Mouse (Mus musculus): ENCODE results near the gene Zscan21. TPM values are rescaled to one million over a fixed set of nuclear protein-coding genes. Genes with fewer than 3 reads are reported as not detected.
"Not testable (repeated sequence)": the region's sequence is repeated elsewhere in the genome, so short reads cannot be mapped to it uniquely, and the experiment has no call there.

The Zscan21 gene
- polyA plus RNA-seq, 1 experiment from 2014 or later = 80.5 TPM

DNA sequence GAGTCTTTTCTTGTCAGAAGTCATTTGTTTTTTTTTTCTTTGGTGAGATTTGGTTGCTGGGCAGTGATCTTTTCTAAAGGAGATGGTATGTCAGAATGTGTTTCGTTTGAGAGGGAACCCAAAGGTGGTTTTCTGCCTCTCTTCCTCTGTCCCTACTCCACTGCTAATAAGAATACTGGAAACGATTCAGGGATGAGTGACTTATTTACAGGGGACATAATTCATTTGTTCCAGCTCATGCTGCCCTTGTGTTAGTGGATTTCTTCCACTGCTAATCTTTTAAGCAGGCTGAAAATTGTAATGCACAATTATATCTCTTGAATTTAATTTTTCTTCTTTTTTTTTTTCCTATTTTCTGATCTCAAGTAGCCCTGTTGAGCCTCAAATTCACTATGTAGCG lies 29.9 kb upstream of the Zscan21 start:
- Histone ChIP-seq H3K4me1 (peaks cover 36% of the 10 kb centered on the region), H3K4me2 (peak overlapping the region; percentile 69), H3K9ac (replicated peaks) (0 out of 2 replicates have a peak overlapping the region, but pooled peaks have one; percentile 100), H3K4me3 (replicated peaks) (peak overlapping the region; percentile 100), H3K27me3 (replicated peaks) (no peaks in the 10 kb centered on the region), H3K27ac (replicated peaks) (no peak overlapping the region), H3K36me3 (0 out of 2 replicates have a peak, but pooled peaks cover 11% of the 10 kb centered on the region), H3K9me3 (replicated peaks) (no peaks in the 10 kb centered on the region)
- ATAC-seq (ENCODE audit: low FRiP score) = no peak
- WGBS = 62% methylated on average over 3 of the region's 3 CpGs

DNA sequence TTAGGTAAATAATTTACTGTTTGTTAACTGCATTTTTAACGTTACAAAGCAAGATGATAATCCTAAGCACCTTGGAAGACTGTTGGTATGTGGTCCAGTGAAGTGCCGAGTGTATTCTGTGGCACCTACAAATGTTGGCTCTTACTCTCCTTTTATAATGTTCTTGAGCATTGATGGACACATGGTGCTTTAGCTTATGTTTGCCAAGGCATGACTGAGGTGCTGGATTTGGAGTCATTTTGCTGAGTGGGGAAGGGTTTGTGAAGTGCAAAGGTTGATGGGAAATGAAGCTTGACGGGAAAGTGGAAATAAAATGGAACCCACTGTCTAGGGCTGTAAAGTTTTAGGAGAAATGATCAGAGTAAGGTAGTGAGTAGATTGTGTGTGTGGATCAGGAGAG lies 28.3 kb upstream of the Zscan21 start:
- H3K9ac ChIP-seq (replicated peaks) = no peak overlapping the region
- H3K27ac ChIP-seq (replicated peaks) = no peak overlapping the region
- no peaks in the 10 kb centered on the region for H3K9me3 ChIP-seq (replicated peaks)
- no peak overlapping the region for H3K4me3 ChIP-seq (replicated peaks)
- H3K27me3 ChIP-seq (replicated peaks) = no peaks in the 10 kb centered on the region
- peaks cover 36% of the 10 kb centered on the region for H3K4me1 ChIP-seq
- no peak for ATAC-seq (ENCODE audit: low FRiP score)
- 84% methylated on average over 3 of the region's 3 CpGs for WGBS
- H3K36me3 ChIP-seq = peaks cover 14% of the 10 kb centered on the region
- H3K4me2 ChIP-seq = no peak overlapping the region

GRCm38 (mm10) chr5:138089108-138089551 lies 27.6 kb upstream of the Zscan21 start:
- Histone ChIP-seq H3K36me3 (peaks cover 22% of the 10 kb centered on the region), H3K4me1 (peaks cover 36% of the 10 kb centered on the region), H3K9ac (replicated peaks) (no peak overlapping the region), H3K9me3 (replicated peaks) (no peaks in the 10 kb centered on the region), H3K27me3 (replicated peaks) (no peaks in the 10 kb centered on the region), H3K27ac (replicated peaks) (no peak overlapping the region), H3K4me2 (no peak overlapping the region), H3K4me3 (replicated peaks) (no peak overlapping the region)
- 65% methylated on average over 6 of the region's 6 CpGs for WGBS
- no peak for ATAC-seq (ENCODE audit: low FRiP score)

- H3K36me3 ChIP-seq = peaks cover 33% of the 10 kb centered on the region
- WGBS = 74% methylated on average over 3 of the region's 3 CpGs
Measured at GRCm38 (mm10) chr5:138090271-138090670, 26.4 kb upstream of the Zscan21 start.

DNA sequence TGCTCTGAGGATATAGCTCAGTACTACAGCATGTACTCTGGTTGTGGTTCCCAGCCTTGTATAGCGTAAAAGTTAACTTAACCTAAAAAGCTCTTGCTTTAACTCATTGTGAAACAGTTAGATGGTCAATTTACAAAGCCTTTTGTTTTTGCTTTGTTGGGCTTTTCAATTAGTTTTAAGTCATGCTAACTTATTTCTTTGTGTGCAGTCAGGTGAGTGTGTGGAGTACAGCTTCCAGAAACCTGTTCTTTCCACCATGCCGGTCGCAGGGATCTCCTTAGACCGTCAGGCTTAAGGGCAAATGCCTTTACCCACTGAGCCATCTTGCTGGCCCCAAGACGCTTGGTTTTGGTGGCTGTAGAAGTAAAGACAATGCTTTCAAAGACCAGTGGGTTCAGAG lies 26.0 kb upstream of the Zscan21 start:
- no peak for ATAC-seq (ENCODE audit: low FRiP score)
- no peaks in the 10 kb centered on the region for H3K27me3 ChIP-seq (replicated peaks)
- H3K4me3 ChIP-seq (replicated peaks) = no peak overlapping the region
- peaks cover 37% of the 10 kb centered on the region for H3K36me3 ChIP-seq
- no peak overlapping the region for H3K4me2 ChIP-seq
- 92% methylated on average over 5 of the region's 5 CpGs for WGBS
- H3K27ac ChIP-seq (replicated peaks) = no peak overlapping the region
- no peaks in the 10 kb centered on the region for H3K9me3 ChIP-seq (replicated peaks)
- H3K9ac ChIP-seq (replicated peaks) = no peak overlapping the region
- H3K4me1 ChIP-seq = peaks cover 36% of the 10 kb centered on the region

More at GRCm38 (mm10) chr5:138090271-138090670, 26.4 kb upstream of the Zscan21 start:
- no peak for ATAC-seq (ENCODE audit: low FRiP score)
- Histone ChIP-seq H3K4me3 (replicated peaks) (no peak overlapping the region), H3K9me3 (replicated peaks) (no peaks in the 10 kb centered on the region), H3K27me3 (replicated peaks) (no peaks in the 10 kb centered on the region), H3K9ac (replicated peaks) (no peak overlapping the region), H3K4me1 (peaks cover 36% of the 10 kb centered on the region), H3K4me2 (no peak overlapping the region), H3K27ac (replicated peaks) (no peak overlapping the region)

- WGBS = 96% methylated on average over 4 of the region's 4 CpGs
- no peaks in the 10 kb centered on the region for H3K27me3 ChIP-seq (replicated peaks)
- H3K36me3 ChIP-seq = peaks cover 54% of the 10 kb centered on the region
- no peak overlapping the region for H3K4me3 ChIP-seq (replicated peaks)
- no peak overlapping the region for H3K9ac ChIP-seq (replicated peaks)
- no peaks in the 10 kb centered on the region for H3K9me3 ChIP-seq (replicated peaks)
- no peak overlapping the region for H3K27ac ChIP-seq (replicated peaks)
- H3K4me1 ChIP-seq = peaks cover 17% of the 10 kb centered on the region
- ATAC-seq (ENCODE audit: low FRiP score) = no peak
- no peak overlapping the region for H3K4me2 ChIP-seq
Measured at GRCm38 (mm10) chr5:138092771-138093170, 23.9 kb upstream of the Zscan21 start.

DNA sequence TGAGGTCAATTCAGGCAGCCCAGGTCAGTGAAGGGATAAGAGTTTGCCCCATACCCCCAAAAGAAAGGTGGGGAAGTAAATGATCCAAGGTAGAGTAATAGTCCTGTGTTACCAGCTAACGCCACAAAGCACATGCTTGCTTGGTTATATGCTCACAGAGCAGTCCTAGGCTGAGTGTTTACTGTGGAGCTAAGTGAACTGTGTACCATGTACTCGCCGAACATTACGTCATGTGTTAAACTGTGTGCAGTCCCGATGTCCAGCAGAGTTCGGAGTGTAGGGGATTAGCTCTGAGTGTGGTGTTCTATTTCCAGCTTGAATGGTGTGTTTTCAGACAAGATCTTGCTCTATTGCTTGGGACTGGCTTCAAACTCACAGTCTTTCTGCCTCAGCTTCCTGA lies 22.2 kb upstream of the Zscan21 start:
- 96% methylated on average over 6 of the region's 6 CpGs for whole genome bisulfite sequencing
- Histone ChIP-seq H3K4me2 (no peak overlapping the region), H3K9ac (replicated peaks) (no peak overlapping the region), H3K27me3 (replicated peaks) (no peaks in the 10 kb centered on the region), H3K9me3 (replicated peaks) (no peaks in the 10 kb centered on the region), H3K4me1 (no peaks in the 10 kb centered on the region), H3K36me3 (peaks cover 60% of the 10 kb centered on the region), H3K4me3 (replicated peaks) (no peak overlapping the region), H3K27ac (replicated peaks) (no peak overlapping the region)
- ATAC-seq (ENCODE audit: low FRiP score) = no peak

GRCm38 (mm10) chr5:138104976-138105375 lies 11.7 kb upstream of the Zscan21 start:
- no peaks in the 10 kb centered on the region for H3K9me3 ChIP-seq (replicated peaks)
- H3K4me2 ChIP-seq = no peak overlapping the region
- H3K36me3 ChIP-seq = peaks cover 64% of the 10 kb centered on the region
- no peak overlapping the region for H3K4me3 ChIP-seq (replicated peaks)
- H3K27me3 ChIP-seq (replicated peaks) = no peaks in the 10 kb centered on the region
- H3K27ac ChIP-seq (replicated peaks) = no peak overlapping the region
- 91% methylated on average over 2 of the region's 2 CpGs for WGBS
- no peak overlapping the region for H3K9ac ChIP-seq (replicated peaks)
- ATAC-seq (ENCODE audit: low FRiP score) = no peak
- H3K4me1 ChIP-seq = no peaks in the 10 kb centered on the region

- H3K36me3 ChIP-seq = peaks cover 42% of the 10 kb centered on the region
- H3K4me2 ChIP-seq = no peak overlapping the region
- H3K27ac ChIP-seq (replicated peaks) = no peak overlapping the region
- H3K4me1 ChIP-seq = no peaks in the 10 kb centered on the region
- no peaks in the 10 kb centered on the region for H3K9me3 ChIP-seq (replicated peaks)
- no peak for ATAC-seq (ENCODE audit: low FRiP score)
- no peak overlapping the region for H3K4me3 ChIP-seq (replicated peaks)
- no peak overlapping the region for H3K9ac ChIP-seq (replicated peaks)
- 63% methylated on average over 3 of the region's 3 CpGs for WGBS
- H3K27me3 ChIP-seq (replicated peaks) = no peaks in the 10 kb centered on the region
Measured at GRCm38 (mm10) chr5:138107130-138107529, 9.6 kb upstream of the Zscan21 start.

DNA sequence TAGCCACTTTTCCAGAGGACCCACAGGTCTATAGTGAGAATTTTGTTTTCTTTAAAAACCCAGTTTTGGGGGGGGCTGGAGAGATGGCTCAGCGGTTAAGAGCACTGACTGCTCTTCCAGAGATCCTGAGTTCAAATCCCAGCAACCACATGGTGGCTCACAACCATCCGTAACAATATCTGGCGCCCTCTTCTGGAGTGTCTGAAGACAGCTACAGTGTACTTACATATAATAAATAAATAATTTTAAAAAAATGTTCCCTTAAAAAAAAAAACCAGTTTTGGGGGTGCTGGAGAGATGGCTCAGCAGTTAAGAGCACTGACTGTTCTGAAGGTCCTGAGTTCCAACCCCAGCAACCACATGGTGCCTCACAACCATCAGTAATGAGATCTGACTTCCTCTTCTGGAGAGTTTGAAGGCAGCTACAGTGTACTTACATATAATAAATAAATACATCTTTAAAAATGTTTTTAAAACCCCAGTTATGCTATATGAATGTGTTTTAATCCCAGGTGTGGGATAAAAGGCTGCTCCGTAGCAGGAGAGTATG lies 6.8 kb upstream of the Zscan21 start:
- not testable (repeated sequence) for H3K4me3 ChIP-seq (replicated peaks); ATAC-seq (ENCODE audit: low FRiP score); H3K4me2 ChIP-seq; H3K27ac ChIP-seq (replicated peaks); H3K9ac ChIP-seq (replicated peaks); H3K27me3 ChIP-seq (replicated peaks); H3K9me3 ChIP-seq (replicated peaks); H3K4me1 ChIP-seq
- H3K36me3 ChIP-seq = peaks cover 14% of the 10 kb centered on the region
- 60% methylated on average over 4 of the region's 4 CpGs for WGBS

DNA sequence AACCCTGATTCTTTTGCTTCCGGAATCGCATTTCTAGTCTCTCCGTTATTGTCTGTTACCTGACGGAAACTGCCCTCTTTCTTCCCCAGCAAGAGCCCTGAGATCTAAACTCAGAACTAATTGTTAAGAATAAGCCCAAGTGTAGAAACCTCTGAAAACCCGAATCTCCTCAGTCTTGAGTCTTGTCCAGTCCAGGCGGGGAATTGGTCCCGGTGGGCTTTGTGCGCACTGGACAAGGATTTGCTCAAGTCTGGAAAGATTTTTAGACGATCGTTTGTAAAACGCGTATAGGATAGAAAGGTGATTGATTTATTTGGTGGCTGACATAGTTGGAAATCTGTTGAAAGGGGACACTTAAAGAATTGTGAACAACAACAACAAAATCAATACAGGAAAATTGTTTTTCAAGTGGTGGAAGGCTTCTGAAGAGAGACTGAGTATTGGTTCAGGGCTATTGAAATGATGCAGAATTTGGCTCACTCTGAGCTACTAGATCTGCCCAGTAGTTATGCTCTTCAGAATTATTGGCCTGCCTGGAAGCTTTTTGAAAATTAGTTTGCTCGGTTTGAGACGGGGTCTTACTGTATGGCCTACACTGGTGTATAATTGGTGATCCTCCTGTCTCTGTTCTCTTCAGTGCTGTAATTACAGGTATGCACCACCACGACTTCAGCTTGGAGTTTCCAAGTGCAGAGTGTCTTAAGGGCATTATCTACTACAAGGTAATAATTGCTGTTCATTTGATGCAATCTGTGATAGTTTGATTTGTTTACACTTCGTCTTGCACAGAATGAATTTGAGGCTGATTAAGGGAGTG lies 704 bp downstream of the Zscan21 start:
- Histone ChIP-seq H3K4me2 (peak overlapping the region; percentile 76), H3K4me1 (peaks cover 23% of the 10 kb centered on the region), H3K36me3 (peaks cover 15% of the 10 kb centered on the region), H3K27me3 (replicated peaks) (no peaks in the 10 kb centered on the region), H3K9ac (replicated peaks) (peak overlapping the region; percentile 83), H3K9me3 (replicated peaks) (no peaks in the 10 kb centered on the region), H3K4me3 (replicated peaks) (peak overlapping the region; percentile 72), H3K27ac (replicated peaks) (peak overlapping the region; percentile 97)
- peak; percentile 37 for ATAC-seq (ENCODE audit: low FRiP score)
- 6% methylated on average over 16 of the region's 16 CpGs for WGBS

DNA sequence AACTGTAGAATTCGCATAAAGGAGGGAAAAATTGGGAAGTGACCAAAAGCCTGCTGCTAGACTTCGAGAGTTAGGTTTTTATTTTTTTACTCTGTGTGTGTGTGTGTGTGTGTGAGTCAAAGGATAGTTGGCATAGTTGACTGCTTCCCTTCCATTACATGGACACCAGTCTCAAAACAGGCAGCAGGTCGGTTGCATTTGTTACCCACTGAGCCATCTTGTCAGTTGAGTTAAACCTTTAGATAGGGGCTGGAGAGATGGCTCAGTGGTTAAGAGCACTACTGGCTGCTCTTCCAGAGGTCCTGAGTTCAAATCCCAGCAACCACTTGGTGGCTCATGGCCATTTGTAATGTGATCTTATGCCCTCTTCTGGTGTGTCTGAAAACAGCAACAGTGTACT lies 1.3 kb downstream of the Zscan21 start:
- Histone ChIP-seq H3K4me2 (peak overlapping the region; percentile 76), H3K27me3 (replicated peaks) (no peaks in the 10 kb centered on the region), H3K4me1 (peaks cover 23% of the 10 kb centered on the region), H3K27ac (replicated peaks) (peak overlapping the region; percentile 97), H3K36me3 (peaks cover 20% of the 10 kb centered on the region), H3K9ac (replicated peaks) (peak overlapping the region; percentile 83), H3K4me3 (replicated peaks) (peak overlapping the region; percentile 72), H3K9me3 (replicated peaks) (no peaks in the 10 kb centered on the region)
- WGBS = 78% methylated on average over 3 of the region's 3 CpGs
- ATAC-seq (ENCODE audit: low FRiP score) = no peak
